Mouse (Mus musculus): ENCODE data around the gene Cacna1f.

DNA sequence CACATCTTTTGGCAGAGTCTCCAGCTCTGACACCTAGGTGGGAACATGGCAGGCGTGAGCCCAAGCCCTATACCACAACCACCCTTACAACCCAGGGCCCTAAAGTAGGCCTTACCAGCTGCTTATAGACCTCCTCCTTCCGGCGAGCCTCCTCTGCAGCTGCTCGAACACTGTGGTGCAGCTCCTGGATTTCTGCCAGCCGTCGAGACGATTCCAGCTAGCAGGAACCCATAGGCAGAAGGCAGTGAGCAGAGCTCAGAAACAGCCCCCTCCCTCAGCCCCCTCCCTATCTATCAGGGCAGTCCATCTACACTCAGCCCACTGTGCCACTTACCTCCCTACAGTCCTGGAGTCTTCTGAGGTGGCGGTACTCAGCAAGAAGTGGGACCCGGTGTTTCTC, 11.5 kb upstream of the Cacna1f start:
- TF ChIP-seq CTCF (IDR thresholded peaks at IDR 0.05; ENCODE audit: borderline replicate concordance, insufficient read depth, low read depth, low read length) (no peak), POLR2A (IDR thresholded peaks at IDR 0.05; ENCODE audit: borderline replicate concordance, insufficient read depth, low read length) (no peak)

All from cerebellum, adult 2 months (tissue).